Mouse (Mus musculus) left cerebral cortex, adult 8-10 months (tissue): ENCODE data around the gene Pidd1. TPM values are rescaled to one million over a fixed set of nuclear protein-coding genes. Genes with fewer than 3 reads are reported as not detected.

Source experiments
- DNase-seq, 2 experiments: peaks; one replicate each; pipeline ENCODE4 v3.0.0; 2022; ENCODE audit warnings: low spot score in 2 of 2
- total RNA-seq, 4 experiments: library from RNA; stranded (reverse); gene quantifications; 2 replicates each; pipeline ENCODE4 v1.2.4; 2022

Pidd1 gene
- total RNA-seq, result 1 to 10 TPM in 3 of 4 experiments, under 1 TPM in 1; 0.88 to 2.5 (median 1.3) TPM

- DNase-seq, result no peak
Measured at GRCm38 (mm10) chr7:141443828-141444237, at the start of gene Pidd1. Gene Pidd1 (minus strand): TSS chr7:141444025.

GRCm38 (mm10) chr7:141492738-141493137 lies 48.9 kb upstream of the Pidd1 start:
- no peak for DNase-seq

- no peak for DNase-seq
Measured at GRCm38 (mm10) chr7:141491151-141491550, 47.3 kb upstream of the Pidd1 start.

DNA sequence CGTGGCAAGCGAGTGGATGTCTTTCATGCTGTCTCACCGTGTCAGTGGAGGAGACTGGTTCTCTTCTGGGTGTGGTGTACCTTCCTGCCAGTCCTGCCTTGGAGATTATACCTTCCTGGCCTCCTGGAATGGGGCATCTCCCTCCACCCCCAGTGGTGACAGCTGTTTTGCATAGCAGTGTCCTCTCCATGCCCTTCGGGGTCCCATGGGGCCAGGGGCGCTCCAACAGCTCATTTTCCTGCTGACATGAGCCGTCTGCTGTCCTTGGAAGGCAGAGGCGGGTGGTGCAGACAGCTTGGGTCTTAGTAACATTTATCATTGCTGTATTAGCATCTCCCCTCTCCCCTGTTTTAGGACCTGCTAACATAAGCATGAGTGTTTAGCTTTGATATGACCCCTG lies 43.3 kb upstream of the Pidd1 start:
- no peak for DNase-seq

- DNase-seq, result no peak
Measured at GRCm38 (mm10) chr7:141486239-141486638, 42.4 kb upstream of the Pidd1 start.

GRCm38 (mm10) chr7:141485606-141486005 lies 41.8 kb upstream of the Pidd1 start:
- no peak for DNase-seq

- no peak for DNase-seq
Measured at GRCm38 (mm10) chr7:141485186-141485585, 41.4 kb upstream of the Pidd1 start.

- DNase-seq, result no peak
Measured at GRCm38 (mm10) chr7:141484186-141485120, 40.6 kb upstream of the Pidd1 start.

- DNase-seq, result no peak
Measured at GRCm38 (mm10) chr7:141483114-141483653, 39.4 kb upstream of the Pidd1 start.

DNA sequence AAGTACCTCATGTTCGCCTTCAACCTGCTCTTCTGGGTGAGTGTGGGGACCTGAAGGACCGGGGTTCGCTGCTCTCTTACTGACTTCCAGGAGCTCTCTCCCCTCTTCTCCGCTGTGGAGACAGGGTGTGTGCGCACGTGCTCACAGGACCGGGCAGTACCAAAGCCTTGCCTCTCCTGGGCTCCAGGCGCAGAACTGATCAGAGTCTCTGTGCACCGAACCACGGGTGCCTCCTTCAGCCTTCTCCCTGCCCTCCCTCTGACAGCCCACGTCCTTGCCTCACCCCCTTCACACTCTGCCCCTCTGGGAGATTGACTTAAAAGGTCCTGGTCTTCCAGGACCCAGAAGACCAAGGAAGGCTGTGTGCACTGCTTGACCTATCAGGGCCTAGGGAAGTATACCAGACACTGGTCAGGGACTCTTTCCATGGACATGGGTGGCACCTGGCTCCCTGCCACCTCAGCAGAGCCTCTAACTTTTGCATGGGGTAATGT lies 38.8 kb upstream of the Pidd1 start:
- DNase-seq, result no peak

- DNase-seq, result no peak
Measured at GRCm38 (mm10) chr7:141481498-141482401, 37.9 kb upstream of the Pidd1 start.

DNA sequence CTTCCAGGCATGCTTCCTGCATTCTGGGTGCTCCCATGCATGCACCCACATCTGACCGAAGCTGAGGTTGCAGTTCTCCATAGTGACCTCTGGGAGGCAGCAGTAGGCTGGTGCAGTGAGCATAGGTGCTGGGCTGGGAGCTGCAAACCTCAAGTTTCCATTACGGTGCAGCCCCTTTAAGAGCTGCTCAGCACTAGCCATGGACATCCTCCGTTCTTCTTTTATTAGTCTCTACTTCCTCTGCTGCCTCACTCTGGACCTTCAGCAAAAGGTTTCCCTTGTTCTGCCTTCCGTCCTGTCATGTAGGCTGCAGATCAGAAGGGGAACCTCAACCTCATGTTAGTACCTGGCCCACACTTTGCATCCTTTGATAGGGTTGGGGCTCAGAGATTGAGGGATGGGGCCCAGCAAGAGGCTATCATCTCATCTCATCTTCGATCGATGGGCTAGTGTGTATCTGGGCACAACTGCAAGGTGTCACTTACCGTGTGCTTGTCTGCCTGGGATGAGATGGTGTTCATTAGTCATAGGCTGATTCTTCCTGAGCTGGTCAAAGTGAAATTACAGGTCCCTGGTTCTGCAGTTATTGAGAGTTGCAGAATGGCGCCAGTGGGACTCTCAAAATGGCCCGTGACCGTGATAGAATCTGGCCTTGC lies 37.1 kb upstream of the Pidd1 start:
- no peak for DNase-seq

GRCm38 (mm10) chr7:141478270-141478748 lies 34.5 kb upstream of the Pidd1 start:
- no peak for DNase-seq

GRCm38 (mm10) chr7:141477578-141478269 lies 33.9 kb upstream of the Pidd1 start:
- no peak for DNase-seq

DNA sequence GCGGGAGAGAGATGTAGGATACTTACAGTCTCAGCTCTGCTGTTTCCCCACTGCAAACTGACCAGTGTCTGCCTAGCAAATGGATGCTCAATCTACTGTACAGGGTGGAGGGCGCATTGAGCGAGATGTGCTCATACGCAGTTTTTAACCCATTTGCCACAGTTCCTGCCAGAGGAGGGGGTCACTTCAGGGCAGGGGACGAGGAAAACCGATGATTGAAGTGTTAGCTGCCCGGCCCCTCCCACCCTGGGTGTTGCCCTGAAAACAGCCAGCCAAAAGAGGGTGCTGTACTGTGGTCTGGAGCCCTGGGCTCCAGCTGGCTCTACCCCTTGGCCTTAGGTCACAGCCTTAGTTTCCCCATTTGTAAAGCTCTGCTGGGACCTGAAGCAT lies 33.2 kb upstream of the Pidd1 start:
- no peak for DNase-seq

- DNase-seq, result no peak
Measured at GRCm38 (mm10) chr7:141476226-141476980, 32.6 kb upstream of the Pidd1 start.

GRCm38 (mm10) chr7:141475805-141476158 lies 32.0 kb upstream of the Pidd1 start:
- DNase-seq, result no peak

GRCm38 (mm10) chr7:141475011-141475804 lies 31.4 kb upstream of the Pidd1 start, which contains the start of the genes Polr2l and Tspan4:
Gene Polr2l (minus strand): TSS chr7:141475132.
Gene Tspan4 (plus strand): TSS chr7:141475240.
- peak; percentile 76 to 79 for DNase-seq

GRCm38 (mm10) chr7:141474160-141474559 lies 30.3 kb upstream of the Pidd1 start:
- DNase-seq, result no peak
